Comparison of ENCODE assay signal across 9 mouse cellular contexts in genomic region chr14:19905615-19906014, GRCm38 (mm10).
DNase-seq lines count a peak whose midpoint lies in the region; ATAC-seq lines count a peak whose summit lies in the region.
"Had no signal": no experiment of that assay in that cellular context is flagged by ENCODE, and none has a peak within 500 bp of the region (broad histone marks: within the 10 kb centered on the region; RNA-seq: fewer than 3 reads in every experiment).

No protein-coding gene starts in this region.

- H3K9ac ChIP-seq in forebrain, embryonic 14.5 days (ENCODE audit: low read length): no peak overlapping the region

- 29% methylated on average over 5 of the region's 5 CpGs for WGBS in forebrain, embryonic 14.5 days

- peak; percentile 50 for DNase-seq in urinary bladder, postnatal 14 days (ENCODE audit: low spot score)
- no peak for DNase-seq in urinary bladder, adult 18-20 months (ENCODE audit: low spot score in 2 of 2)
- DNase-seq in forebrain, embryonic 14.5 days (ENCODE audit: low spot score): peak; percentile 91
- peak; percentile 70 for DNase-seq in heart, postnatal 14 days
- DNase-seq in layer of hippocampus, postnatal 14 days (ENCODE audit: low spot score in 2 of 2): peak; percentile 65 to 82
- DNase-seq in lung, postnatal 36 days: peak; percentile 85
- DNase-seq in natural killer cell, adult 2 months (ENCODE audit: low spot score in 2 of 2): no peak

- intact Hi-C loops in heart, postnatal 14 days (cut with DNase I): no loop called here

- no peaks in the 10 kb centered on the region for H3K27me3 ChIP-seq in forebrain, embryonic 14.5 days (replicated peaks; ENCODE audit: control insufficient read depth, insufficient read depth, low read length)
- H3K27me3 ChIP-seq: Patski had no signal

- H3K9me3 ChIP-seq in forebrain, embryonic 14.5 days (replicated peaks; ENCODE audit: control insufficient read depth, low read length): no peaks in the 10 kb centered on the region

- peak overlapping the region; percentile 65; the same call in 1 of the 2 replicates for H3K27ac ChIP-seq in forebrain, embryonic 14.5 days (ENCODE audit: low read depth, low read length)

- peaks cover 21% of the 10 kb centered on the region for H3K4me1 ChIP-seq in forebrain, embryonic 14.5 days (ENCODE audit: control insufficient read depth, insufficient read depth, low read length)

- peaks cover 11% of the 10 kb centered on the region; the same call in 1 of the 2 replicates for H3K36me3 ChIP-seq in forebrain, embryonic 14.5 days (ENCODE audit: control insufficient read depth, insufficient read depth, low read length)

- ATAC-seq in forebrain, embryonic 14.5 days: peak; percentile 85
- ATAC-seq in megakaryocyte, adult 5-6 weeks (ENCODE audit: poor library complexity, severe bottlenecking): no peak
- ATAC-seq: Patski had no signal

- H3K4me2 ChIP-seq in forebrain, embryonic 14.5 days (ENCODE audit: low read length): no peak overlapping the region

- H3K4me3 ChIP-seq in forebrain, embryonic 14.5 days (ENCODE audit: low read depth, low read length): no peak overlapping the region

Comparison
In these comparisons a context has a peak if more than half of its experiments do, and no peak if none do; other contexts are left out.
1. DNase-seq: peak in urinary bladder, postnatal 14 days (single experiment), forebrain, embryonic 14.5 days (single experiment), heart, postnatal 14 days (2 of 2), layer of hippocampus, postnatal 14 days (2 of 2) and lung, postnatal 36 days (single experiment); none in urinary bladder, adult 18-20 months (0 of 2) and natural killer cell, adult 2 months (0 of 2).